Mouse (Mus musculus): ENCODE results near the gene Rom1. TPM values are rescaled to one million over a fixed set of nuclear protein-coding genes. Genes with fewer than 3 reads are reported as not detected.
"Not testable (repeated sequence)": the region's sequence is repeated elsewhere in the genome, so short reads cannot be mapped to it uniquely, and the experiment has no call there.

Rom1 gene
- total RNA-seq (2015; ENCODE audit: low replicate concordance) (1.2 TPM in 1 of 2 replicates, not detected in the other), total RNA-seq (2017; ENCODE audit: low replicate concordance) (1.7 and 3.0 TPM in 2 replicates)

- ATAC-seq (replicated peaks; ENCODE audit: low FRiP score, poor library complexity, severe bottlenecking) = peak; percentile 84
Measured at GRCm38 (mm10) chr19:8929224-8930088, at the start of gene Rom1, which contains the start of gene Eml3. Rom1 (minus strand) TSS chr19:8929356. Eml3 (plus strand) TSS chr19:8929552.

DNA sequence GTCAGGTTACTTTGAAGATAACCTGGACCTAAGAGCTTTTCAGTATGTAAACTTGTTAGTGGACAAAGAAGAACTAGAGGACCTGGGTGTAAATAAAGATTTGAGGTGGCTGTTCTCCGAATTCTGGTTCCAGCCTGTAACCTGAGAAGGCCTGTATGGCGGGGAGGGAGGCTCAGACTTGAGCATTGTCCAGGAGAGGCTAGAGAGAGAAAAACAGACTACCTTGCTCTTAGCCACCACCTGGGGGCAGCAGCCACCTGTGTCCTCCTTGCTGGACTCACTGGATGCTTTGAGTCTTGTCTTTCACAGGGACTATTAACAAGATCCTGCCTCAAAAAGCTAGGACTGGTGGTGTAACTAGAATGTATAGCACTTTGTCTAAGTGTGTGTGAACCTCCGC is 47.4 kb upstream of the Rom1 start:
- ATAC-seq (replicated peaks; ENCODE audit: low FRiP score, poor library complexity, severe bottlenecking) = peak; percentile 76

DNA sequence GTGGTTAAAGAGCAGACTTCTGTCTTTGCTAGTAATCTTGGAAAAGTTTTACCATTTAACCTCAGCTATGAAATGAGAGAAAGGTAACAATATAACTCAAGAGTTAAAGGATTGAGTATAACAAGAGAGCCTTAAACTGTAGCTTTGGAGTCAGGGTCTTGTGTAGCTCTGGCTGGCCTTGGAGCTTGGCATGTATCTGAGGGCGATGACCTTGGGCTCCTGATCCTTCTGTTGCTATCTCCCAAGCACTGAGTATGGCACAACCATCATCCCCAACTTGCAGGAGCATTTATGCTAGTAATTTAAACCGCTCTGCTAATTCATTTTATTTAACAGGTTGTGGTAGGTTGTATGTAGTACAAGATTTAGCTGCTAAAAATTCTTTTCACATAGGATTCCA is 46.3 kb upstream of the Rom1 start:
- no peak for ATAC-seq (replicated peaks; ENCODE audit: low FRiP score, poor library complexity, severe bottlenecking)

- no peak for ATAC-seq (replicated peaks; ENCODE audit: low FRiP score, poor library complexity, severe bottlenecking)
Measured at GRCm38 (mm10) chr19:8974638-8975037, 45.5 kb upstream of the Rom1 start.

DNA sequence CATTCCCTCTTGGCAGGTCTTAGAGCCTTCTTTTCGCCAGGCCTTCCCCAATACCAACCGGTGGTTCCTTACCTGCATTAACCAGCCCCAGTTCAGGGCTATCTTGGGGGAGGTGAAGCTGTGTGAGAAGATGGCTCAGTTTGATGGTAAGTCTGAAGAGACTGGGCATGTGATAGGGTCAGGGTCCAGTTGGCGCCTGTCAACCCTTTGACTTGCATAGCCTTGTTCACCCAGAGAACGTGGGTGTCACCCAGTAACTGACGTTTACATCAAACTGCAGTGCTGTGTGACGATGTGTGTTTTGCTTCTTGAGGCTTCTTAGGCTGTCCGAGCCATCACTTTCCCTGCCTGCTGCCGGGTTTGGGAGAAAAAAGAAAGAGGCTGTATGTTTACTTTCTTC is 43.3 kb upstream of the Rom1 start:
- not testable (repeated sequence) for ATAC-seq (replicated peaks; ENCODE audit: low FRiP score, poor library complexity, severe bottlenecking)

- ATAC-seq (replicated peaks; ENCODE audit: low FRiP score, poor library complexity, severe bottlenecking) = no peak
Measured at GRCm38 (mm10) chr19:8967893-8968292, 38.7 kb upstream of the Rom1 start.

- no peak for ATAC-seq (replicated peaks; ENCODE audit: low FRiP score, poor library complexity, severe bottlenecking)
Measured at GRCm38 (mm10) chr19:8967373-8967743, 38.2 kb upstream of the Rom1 start.

GRCm38 (mm10) chr19:8966590-8967372 is 37.6 kb upstream of the Rom1 start, which contains the start of gene Eef1g:
Eef1g (plus strand) TSS chr19:8967041.
- ATAC-seq (replicated peaks; ENCODE audit: low FRiP score, poor library complexity, severe bottlenecking) = peak; percentile 94

DNA sequence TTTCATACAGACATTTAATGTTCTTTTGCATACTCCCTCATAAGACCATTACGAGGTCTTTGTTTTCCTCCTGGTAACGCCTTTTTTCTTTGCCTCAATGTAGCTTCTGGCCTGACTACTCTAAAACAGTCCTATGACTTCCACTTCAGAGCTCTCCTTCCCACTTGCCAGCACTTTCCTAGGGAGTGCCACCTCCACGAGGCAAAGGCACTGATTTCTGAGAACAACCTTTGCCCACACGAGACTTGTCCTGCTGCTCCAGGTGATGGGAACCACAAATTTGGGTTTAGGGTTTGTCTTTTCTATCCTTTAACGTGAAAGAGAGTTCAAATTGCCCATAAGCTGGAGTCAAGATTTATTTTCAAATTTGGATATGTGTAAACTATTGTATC is 37.0 kb upstream of the Rom1 start:
- ATAC-seq (replicated peaks; ENCODE audit: low FRiP score, poor library complexity, severe bottlenecking) = peak; percentile 10

DNA sequence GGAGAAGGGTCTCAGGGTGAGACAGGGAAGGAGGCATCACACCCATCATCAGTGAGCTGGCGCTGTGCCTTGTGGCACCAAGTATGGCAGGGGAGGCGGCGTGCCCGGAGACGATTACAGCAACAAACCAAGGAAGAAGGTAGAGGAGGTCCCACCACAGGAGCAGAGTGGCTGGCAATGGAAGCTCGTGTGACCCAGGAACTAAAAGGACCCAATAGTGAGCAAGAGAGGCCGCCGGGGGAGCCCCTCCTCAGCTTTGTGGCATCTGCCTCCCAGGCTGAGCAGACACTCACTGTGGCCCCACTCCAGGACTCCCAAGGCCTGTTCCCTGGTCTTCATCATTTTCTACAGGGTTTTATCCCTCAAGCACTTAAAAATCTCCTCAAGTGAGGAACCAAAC is 36.6 kb upstream of the Rom1 start:
- no peak for ATAC-seq (replicated peaks; ENCODE audit: low FRiP score, poor library complexity, severe bottlenecking)

- ATAC-seq (replicated peaks; ENCODE audit: low FRiP score, poor library complexity, severe bottlenecking) = no peak
Measured at GRCm38 (mm10) chr19:8965075-8965474, 35.9 kb upstream of the Rom1 start.

DNA sequence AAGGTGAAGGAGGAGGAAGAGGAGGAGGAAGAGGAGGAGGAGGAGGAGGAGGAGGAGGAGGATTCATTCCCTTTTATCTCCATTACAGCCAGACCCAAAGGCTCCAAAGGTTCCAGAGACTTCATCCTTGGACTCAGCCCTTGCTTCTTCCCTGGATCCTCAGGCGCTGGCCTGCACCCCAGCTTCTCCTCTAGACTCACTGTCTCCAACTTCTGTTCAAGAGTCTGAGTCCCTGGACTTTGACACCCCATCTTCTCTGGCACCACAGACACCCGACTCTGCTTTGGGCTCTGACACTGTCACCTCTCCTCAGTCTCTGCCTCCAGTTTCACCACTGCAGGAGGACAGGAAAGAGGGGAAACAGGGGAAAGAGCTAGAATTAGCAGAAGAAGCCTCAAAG is 33.1 kb upstream of the Rom1 start:
- ATAC-seq (replicated peaks; ENCODE audit: low FRiP score, poor library complexity, severe bottlenecking) = no peak

DNA sequence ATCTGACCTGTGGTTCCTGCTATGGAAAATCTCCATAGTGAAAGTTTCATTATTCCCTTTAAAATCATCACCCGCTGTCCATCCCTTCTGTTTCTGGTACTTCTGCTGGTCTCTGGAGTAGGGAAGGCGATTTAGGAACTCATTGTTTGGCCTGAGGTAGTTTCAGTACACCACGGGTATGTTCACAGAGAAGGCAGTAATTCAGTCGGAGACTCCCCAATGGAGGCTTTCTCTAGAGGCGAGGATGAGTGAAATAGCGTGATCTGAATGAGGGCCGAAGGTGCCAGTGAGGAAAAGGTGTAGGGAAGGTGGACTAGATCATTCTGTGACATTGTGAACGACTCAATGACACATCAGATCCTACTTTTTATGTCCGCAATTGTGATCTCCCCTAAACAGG is 25.0 kb upstream of the Rom1 start:
- ATAC-seq (replicated peaks; ENCODE audit: low FRiP score, poor library complexity, severe bottlenecking) = no peak

DNA sequence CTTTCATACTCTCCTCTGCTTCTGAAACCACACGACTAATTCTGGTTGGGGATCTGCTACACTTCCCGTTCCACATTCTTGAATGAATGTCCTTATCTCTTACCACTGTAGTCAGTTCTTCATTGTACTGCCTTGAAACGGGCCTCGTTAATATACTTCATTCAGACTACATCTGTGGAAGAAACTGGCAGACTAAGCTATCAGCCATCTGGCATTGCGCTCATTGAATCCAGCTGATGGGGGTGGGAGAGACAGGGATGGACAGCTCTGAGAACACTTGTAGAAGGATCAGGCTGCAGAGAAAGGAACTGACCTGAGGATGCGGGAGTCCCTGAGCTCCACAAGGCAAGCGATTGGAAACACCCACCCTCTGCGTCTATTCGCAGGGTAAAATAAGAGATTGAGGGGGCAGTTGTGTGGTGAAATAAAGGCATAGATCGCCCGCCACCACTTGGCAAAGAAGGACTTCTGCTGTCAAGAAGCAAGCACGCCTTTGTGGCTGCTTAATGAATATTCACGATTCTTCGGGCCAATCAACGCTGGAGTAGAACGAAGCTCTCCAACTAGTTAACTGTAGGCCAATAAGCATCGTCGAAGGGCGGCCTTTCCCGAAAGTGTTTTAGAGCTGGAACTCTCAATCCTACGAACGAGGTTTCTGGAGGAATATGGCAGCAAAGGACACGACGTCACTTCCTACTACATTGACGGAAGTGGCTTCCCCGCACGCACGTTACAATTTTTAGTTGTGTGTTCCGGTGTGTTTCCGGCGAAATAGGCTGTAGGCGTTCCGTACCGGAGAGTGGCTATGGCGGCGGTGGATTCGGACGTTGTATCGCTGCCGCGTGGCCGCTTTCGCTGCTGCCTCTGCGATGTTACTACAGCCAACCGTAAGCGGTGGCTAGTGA is 24.2 kb upstream of the Rom1 start, which contains the start of gene Tut1:
Gene Tut1 (plus strand): TSS at position 713 of the 905 bp plus-strand sequence.
- peak; percentile 97 for ATAC-seq (replicated peaks; ENCODE audit: low FRiP score, poor library complexity, severe bottlenecking)

GRCm38 (mm10) chr19:8952241-8952640 is 23.1 kb upstream of the Rom1 start:
- no peak for ATAC-seq (replicated peaks; ENCODE audit: low FRiP score, poor library complexity, severe bottlenecking)

DNA sequence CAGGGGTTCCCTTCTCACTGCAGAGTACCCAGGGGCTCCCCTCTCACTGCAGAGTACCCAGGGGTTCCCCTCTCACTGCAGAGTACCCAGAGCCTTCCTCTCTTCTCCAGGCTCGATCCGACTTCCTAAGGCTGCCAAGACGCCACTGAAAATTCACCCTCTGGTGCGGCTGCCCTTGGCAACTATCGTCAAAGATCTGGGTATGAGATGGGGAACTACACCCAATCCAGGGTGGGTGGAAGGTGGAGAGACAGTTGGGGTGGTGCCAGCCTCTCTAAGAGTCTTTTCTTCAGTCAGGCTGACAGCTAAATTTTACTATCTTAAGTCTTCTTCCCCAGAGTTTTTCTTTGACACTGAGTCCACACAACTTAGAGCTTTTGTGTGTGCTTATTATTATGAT is 21.0 kb upstream of the Rom1 start:
- ATAC-seq (replicated peaks; ENCODE audit: low FRiP score, poor library complexity, severe bottlenecking) = no peak

GRCm38 (mm10) chr19:8946929-8947328 is 17.8 kb upstream of the Rom1 start:
- peak; percentile 78 for ATAC-seq (replicated peaks; ENCODE audit: low FRiP score, poor library complexity, severe bottlenecking)

GRCm38 (mm10) chr19:8945251-8945650 is 16.1 kb upstream of the Rom1 start:
- ATAC-seq (replicated peaks; ENCODE audit: low FRiP score, poor library complexity, severe bottlenecking) = no peak

- no peak for ATAC-seq (replicated peaks; ENCODE audit: low FRiP score, poor library complexity, severe bottlenecking)
Measured at GRCm38 (mm10) chr19:8944750-8945149, 15.6 kb upstream of the Rom1 start.

GRCm38 (mm10) chr19:8944062-8944461 is 14.9 kb upstream of the Rom1 start:
- no peak for ATAC-seq (replicated peaks; ENCODE audit: low FRiP score, poor library complexity, severe bottlenecking)
